Mouse (Mus musculus): ENCODE data around the gene Slc16a2. TPM values are rescaled to one million over a fixed set of nuclear protein-coding genes. Genes with fewer than 3 reads are reported as not detected.

Gene Slc16a2
- polyA plus RNA-seq, 1 experiment: 8.2 TPM

DNA sequence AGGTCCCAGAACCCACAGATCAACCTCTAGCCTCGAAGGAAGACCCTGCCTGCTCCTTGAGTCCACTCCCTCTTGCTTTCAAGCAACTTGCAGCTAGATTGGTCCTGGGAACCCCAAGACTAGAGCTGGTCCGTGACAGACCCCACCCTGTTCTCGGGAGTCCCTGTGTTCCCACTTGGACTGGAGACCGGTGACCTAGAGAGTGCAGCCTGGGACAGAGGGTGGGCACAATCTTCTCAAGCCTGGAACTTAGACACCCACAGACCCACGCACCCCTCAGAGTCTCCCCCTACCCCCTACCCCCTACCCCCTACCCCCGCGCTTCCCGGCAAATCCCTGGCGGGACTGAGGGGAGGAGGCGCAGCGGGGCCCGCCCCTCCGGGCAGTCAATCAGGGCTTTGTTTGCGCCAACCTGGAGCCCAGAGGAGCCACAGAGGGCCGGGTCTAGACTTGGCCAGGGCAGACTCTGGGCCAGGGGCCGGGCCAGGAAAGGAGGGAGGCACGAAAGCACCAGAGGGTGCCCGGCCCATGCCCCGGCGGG, 558 bp upstream of the Slc16a2 start:
- peak overlapping the region; percentile 20 for H3K4me3 ChIP-seq
- TF ChIP-seq POLR2AphosphoS2 (IDR thresholded peaks at IDR 0.05; ENCODE audit: insufficient read length, low read depth) (no peak), TCF3 (IDR thresholded peaks at IDR 0.05; ENCODE audit: insufficient read length, low read depth) (no peak), REST (IDR thresholded peaks at IDR 0.05; ENCODE audit: insufficient read depth, insufficient read length) (no peak), MAX (IDR thresholded peaks at IDR 0.05; ENCODE audit: low read depth) (no peak), CEBPB (IDR thresholded peaks at IDR 0.05; ENCODE audit: insufficient read depth, poor library complexity, severe bottlenecking) (no peak), SRF (IDR thresholded peaks at IDR 0.05; ENCODE audit: control insufficient read depth, insufficient read length, low read depth) (no peak), E2F4 (IDR thresholded peaks at IDR 0.05; ENCODE audit: insufficient read depth) (no peak), TCF12 (IDR thresholded peaks at IDR 0.05; ENCODE audit: insufficient read depth, poor library complexity, severe bottlenecking) (no peak), USF1 (IDR thresholded peaks at IDR 0.05; ENCODE audit: low read depth) (no peak), POLR2A (IDR thresholded peaks at IDR 0.05; ENCODE audit: insufficient read length, low read depth) (no peak), MYOD1 (IDR thresholded peaks at IDR 0.05; ENCODE audit: control insufficient read depth in 1 of 3, insufficient read length in 2 of 3, low read depth in 2 of 3) (no peak), MYOG (IDR thresholded peaks at IDR 0.05; ENCODE audit: control insufficient read depth in 1 of 3, insufficient read depth in 1 of 3, insufficient read length in 2 of 3, low read depth in 2 of 3) (no peak)
- H3K79me2 ChIP-seq (ENCODE audit: control insufficient read depth, insufficient read depth): no peaks in the 10 kb centered on the region
- no peaks in the 10 kb centered on the region for H3K36me3 ChIP-seq (ENCODE audit: control insufficient read depth, insufficient read depth)
- no peaks in the 10 kb centered on the region for H3K27me3 ChIP-seq (ENCODE audit: control insufficient read depth, insufficient read depth, insufficient read length)
- H3K4me2 ChIP-seq (ENCODE audit: low read depth): peak overlapping the region; percentile 64
- no peak overlapping the region for H3ac ChIP-seq (ENCODE audit: control insufficient read depth, insufficient read length)

DNA sequence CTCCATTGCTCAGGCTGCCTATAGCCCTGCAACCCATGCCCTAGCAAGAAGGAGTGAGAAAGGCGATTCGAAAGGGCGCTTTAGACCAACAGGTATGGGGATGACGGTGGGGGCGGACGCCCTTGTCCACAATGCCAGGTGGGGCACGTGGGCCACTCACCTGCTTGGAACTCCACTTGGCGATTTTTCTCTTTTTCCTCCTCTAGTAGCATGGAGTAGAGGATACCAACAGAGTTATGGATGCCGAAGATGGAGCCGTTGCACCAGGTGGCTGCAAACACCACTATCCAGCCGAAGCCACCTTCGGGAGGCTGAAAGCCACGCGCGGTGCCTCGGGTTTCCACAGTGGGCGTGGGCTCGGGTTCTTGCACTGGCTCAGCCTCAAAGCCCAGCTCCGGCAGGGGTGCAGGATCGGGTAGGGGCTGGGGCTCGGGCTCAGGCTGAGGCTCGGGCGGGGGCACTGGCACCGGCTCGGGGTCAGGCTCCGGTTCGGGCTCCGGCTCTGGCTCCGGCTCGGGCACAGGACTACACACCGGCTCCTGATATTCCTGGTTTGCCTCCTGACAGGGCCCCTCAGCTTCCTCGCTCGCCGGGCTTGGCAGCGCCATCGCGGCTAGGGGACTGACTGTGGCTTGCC, 470 bp downstream of the Slc16a2 start:
- Histone ChIP-seq H3K27me3 (ENCODE audit: control insufficient read depth, insufficient read depth, insufficient read length) (no peaks in the 10 kb centered on the region), H3K4me2 (ENCODE audit: low read depth) (peak overlapping the region; percentile 62), H3K4me3 (peak overlapping the region; percentile 20), H3K36me3 (ENCODE audit: control insufficient read depth, insufficient read depth) (no peaks in the 10 kb centered on the region), H3ac (ENCODE audit: control insufficient read depth, insufficient read length) (peak overlapping the region; percentile 8), H3K79me2 (ENCODE audit: control insufficient read depth, insufficient read depth) (no peaks in the 10 kb centered on the region)
- TF ChIP-seq MYOD1 (IDR thresholded peaks at IDR 0.05; ENCODE audit: control insufficient read depth in 1 of 3, insufficient read length in 2 of 3, low read depth in 2 of 3) (no peak), CEBPB (IDR thresholded peaks at IDR 0.05; ENCODE audit: insufficient read depth, poor library complexity, severe bottlenecking) (no peak), MYOG (IDR thresholded peaks at IDR 0.05; ENCODE audit: control insufficient read depth in 1 of 3, insufficient read depth in 1 of 3, insufficient read length in 2 of 3, low read depth in 2 of 3) (no peak), USF1 (IDR thresholded peaks at IDR 0.05; ENCODE audit: low read depth) (no peak), REST (IDR thresholded peaks at IDR 0.05; ENCODE audit: insufficient read depth, insufficient read length) (no peak), E2F4 (IDR thresholded peaks at IDR 0.05; ENCODE audit: insufficient read depth) (no peak), TCF3 (IDR thresholded peaks at IDR 0.05; ENCODE audit: insufficient read length, low read depth) (no peak), MAX (IDR thresholded peaks at IDR 0.05; ENCODE audit: low read depth) (no peak), TCF12 (IDR thresholded peaks at IDR 0.05; ENCODE audit: insufficient read depth, poor library complexity, severe bottlenecking) (no peak), POLR2AphosphoS2 (IDR thresholded peaks at IDR 0.05; ENCODE audit: insufficient read length, low read depth) (no peak), POLR2A (IDR thresholded peaks at IDR 0.05; ENCODE audit: insufficient read length, low read depth) (no peak), SRF (IDR thresholded peaks at IDR 0.05; ENCODE audit: control insufficient read depth, insufficient read length, low read depth) (no peak)

DNA sequence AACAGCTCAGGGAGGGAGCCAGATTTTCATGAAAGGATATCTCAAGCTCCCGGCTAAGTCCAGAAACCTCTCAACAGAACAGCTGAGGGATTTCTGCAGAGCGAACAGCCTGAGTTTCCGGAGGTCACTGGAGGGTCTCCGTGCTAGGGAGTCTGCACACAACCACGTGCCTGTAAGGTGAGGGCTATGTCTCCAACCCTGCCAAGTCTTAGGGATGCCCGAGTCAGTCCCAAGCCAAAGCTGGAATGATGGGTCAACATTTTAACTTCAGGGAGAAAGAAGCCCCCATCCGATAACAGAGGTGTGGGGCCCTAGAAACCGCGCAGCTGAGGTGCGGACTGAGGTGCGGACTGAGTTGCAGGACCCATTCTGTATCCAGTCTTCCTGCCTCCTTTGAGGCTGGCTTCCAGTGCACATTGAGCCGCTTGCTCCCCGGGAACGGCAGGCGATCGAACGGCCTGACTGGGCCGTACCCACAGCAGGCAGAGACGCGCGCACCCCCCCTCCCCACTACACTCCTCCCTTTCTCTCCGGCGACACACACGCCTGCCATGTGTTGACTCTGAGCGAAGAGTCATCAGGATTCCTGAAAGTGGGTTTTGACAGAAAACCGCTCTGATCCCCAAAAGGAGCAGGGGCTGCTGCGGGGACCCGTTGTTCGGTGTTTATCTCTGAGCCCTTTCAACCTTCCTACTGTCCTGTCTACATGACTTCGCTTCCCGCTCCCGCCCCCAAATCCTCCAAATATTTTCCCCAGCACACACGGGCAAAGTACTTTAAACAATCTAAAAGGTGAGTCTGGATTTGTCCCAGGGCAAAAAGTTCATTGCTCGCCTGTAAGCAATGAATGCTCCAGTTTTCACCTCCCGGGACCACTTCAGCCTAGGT, 1.2 kb downstream of the Slc16a2 start:
- TF ChIP-seq USF1 (IDR thresholded peaks at IDR 0.05; ENCODE audit: low read depth) (no peak), TCF3 (IDR thresholded peaks at IDR 0.05; ENCODE audit: insufficient read length, low read depth) (no peak), MYOG (IDR thresholded peaks at IDR 0.05; ENCODE audit: control insufficient read depth in 1 of 3, insufficient read depth in 1 of 3, insufficient read length in 2 of 3, low read depth in 2 of 3) (no peak), POLR2A (IDR thresholded peaks at IDR 0.05; ENCODE audit: insufficient read length, low read depth) (no peak), REST (IDR thresholded peaks at IDR 0.05; ENCODE audit: insufficient read depth, insufficient read length) (no peak), MAX (IDR thresholded peaks at IDR 0.05; ENCODE audit: low read depth) (no peak), CEBPB (IDR thresholded peaks at IDR 0.05; ENCODE audit: insufficient read depth, poor library complexity, severe bottlenecking) (no peak), MYOD1 (IDR thresholded peaks at IDR 0.05; ENCODE audit: control insufficient read depth in 1 of 3, insufficient read length in 2 of 3, low read depth in 2 of 3) (no peak)
- no peaks in the 10 kb centered on the region for H3K79me2 ChIP-seq (ENCODE audit: control insufficient read depth, insufficient read depth)
- no peaks in the 10 kb centered on the region for H3K27me3 ChIP-seq (ENCODE audit: control insufficient read depth, insufficient read depth, insufficient read length)

DNA sequence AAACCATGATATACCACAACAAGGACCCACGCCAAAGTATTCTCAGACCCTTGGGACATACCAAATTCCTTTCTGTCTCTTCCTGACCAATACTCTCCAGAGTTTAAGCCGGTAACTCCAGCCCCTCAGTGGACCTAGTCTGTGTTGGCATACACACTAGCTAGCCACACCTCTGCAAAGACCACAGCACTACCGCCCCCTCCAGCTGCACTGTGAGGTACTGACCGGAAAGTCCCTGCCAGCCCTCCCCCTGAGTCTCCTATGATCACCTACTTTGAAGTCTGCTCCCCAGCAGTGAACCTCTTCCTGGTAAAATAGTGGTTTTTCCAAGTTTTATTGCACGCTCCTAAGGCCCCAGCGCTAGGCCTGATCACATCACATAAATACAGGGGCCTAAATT, 2.5 kb downstream of the Slc16a2 start:
- peak overlapping the region; percentile 20 for H3K4me3 ChIP-seq
- H3K4me2 ChIP-seq (ENCODE audit: low read depth): peak overlapping the region; percentile 60
- no peaks in the 10 kb centered on the region for H3K27me3 ChIP-seq (ENCODE audit: control insufficient read depth, insufficient read depth, insufficient read length)
- no peak for TF ChIP-seq SRF (IDR thresholded peaks at IDR 0.05; ENCODE audit: control insufficient read depth, insufficient read length, low read depth)
- TF ChIP-seq POLR2A (IDR thresholded peaks at IDR 0.05; ENCODE audit: insufficient read length, low read depth): no peak
- TF ChIP-seq MYOG (IDR thresholded peaks at IDR 0.05; ENCODE audit: control insufficient read depth in 1 of 3, insufficient read depth in 1 of 3, insufficient read length in 2 of 3, low read depth in 2 of 3): no peak
- no peak for TF ChIP-seq REST (IDR thresholded peaks at IDR 0.05; ENCODE audit: insufficient read depth, insufficient read length)
- no peak for TF ChIP-seq MAX (IDR thresholded peaks at IDR 0.05; ENCODE audit: low read depth)
- TF ChIP-seq TCF12 (IDR thresholded peaks at IDR 0.05; ENCODE audit: insufficient read depth, poor library complexity, severe bottlenecking): no peak
- TF ChIP-seq CEBPB (IDR thresholded peaks at IDR 0.05; ENCODE audit: insufficient read depth, poor library complexity, severe bottlenecking): no peak
- no peak for TF ChIP-seq POLR2AphosphoS2 (IDR thresholded peaks at IDR 0.05; ENCODE audit: insufficient read length, low read depth)
- no peak for TF ChIP-seq MYOD1 (IDR thresholded peaks at IDR 0.05; ENCODE audit: control insufficient read depth in 1 of 3, insufficient read length in 2 of 3, low read depth in 2 of 3)
- H3K36me3 ChIP-seq (ENCODE audit: control insufficient read depth, insufficient read depth): no peaks in the 10 kb centered on the region
- H3ac ChIP-seq (ENCODE audit: control insufficient read depth, insufficient read length): no peak overlapping the region
- no peaks in the 10 kb centered on the region for H3K79me2 ChIP-seq (ENCODE audit: control insufficient read depth, insufficient read depth)

More for the DNA sequence above, 1.2 kb downstream of the Slc16a2 start:
- Histone ChIP-seq H3K4me3 (peak overlapping the region; percentile 20), H3K36me3 (ENCODE audit: control insufficient read depth, insufficient read depth) (no peaks in the 10 kb centered on the region), H3ac (ENCODE audit: control insufficient read depth, insufficient read length) (no peak overlapping the region), H3K4me2 (ENCODE audit: low read depth) (peak overlapping the region; percentile 62)
